Mouse (Mus musculus) small intestine, adult 2 months (tissue): ENCODE data around the gene Chac2.

Experiments
- CTCF ChIP-seq: fragments of 200-500 bp; IDR thresholded peaks from 2 replicates; pipeline ENCODE4 v1.5.1; 2012; ENCODE audit warnings: low read depth, mild to moderate bottlenecking, control low read depth, inconsistent platforms, low read length, moderate library complexity, mixed read lengths; ENCODE audit not compliant: insufficient replicate concordance, insufficient read length; ENCODE audit errors: extremely low read depth
- POLR2A ChIP-seq: fragments of 200-500 bp; IDR thresholded peaks from 2 replicates; pipeline ENCODE4 v1.6.1; 2012; ENCODE audit warnings: low read depth, mild to moderate bottlenecking, control low read depth, inconsistent platforms, low read length, moderate library complexity

- TF ChIP-seq CTCF (no peak), POLR2A (no peak)
Observed at GRCm38 (mm10) chr11:30985237-30985636, 913 bp downstream of the Chac2 start.
